Mouse (Mus musculus): ENCODE measurements at regions not wholly inside any gene's neighbourhood (a gene's known extent, or its start where the extent isn't known, plus 50 kb on each side); places are given as distances from the start of the nearest gene placed in this dataset.
A peak's percentile ranks its signal among the peaks of the same experiment; 100 is the strongest.

DNA sequence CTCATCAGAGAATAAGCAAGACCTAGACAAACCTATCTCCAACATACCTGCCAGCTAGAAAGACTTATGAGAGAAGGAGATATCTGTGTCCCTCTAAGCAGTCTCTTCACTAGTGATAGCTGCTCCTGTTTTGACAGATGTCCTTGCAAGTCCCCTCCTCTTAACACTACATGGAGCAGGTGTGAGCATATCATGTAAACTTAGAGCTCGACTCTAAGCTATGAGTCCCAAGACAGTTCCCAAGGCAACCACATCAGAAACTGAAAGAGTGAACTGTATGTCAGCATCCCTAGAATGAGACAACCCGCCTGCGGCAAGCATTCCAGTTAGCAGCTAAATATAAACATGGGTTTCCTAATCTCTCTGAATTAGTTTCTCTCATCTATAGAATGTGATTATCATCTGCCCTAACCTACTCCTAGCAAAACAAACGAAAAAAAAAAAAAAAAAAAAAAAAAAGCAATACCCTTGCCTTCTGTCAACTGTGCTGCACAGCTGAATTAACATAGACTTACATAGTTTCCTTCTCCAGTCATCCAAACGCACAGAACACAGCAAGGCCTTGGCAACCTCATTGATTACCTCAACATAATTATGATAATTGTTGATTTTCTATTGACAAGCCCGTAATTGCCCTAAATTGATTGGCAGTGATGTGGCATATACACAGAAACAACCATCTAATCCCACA is 383.4 kb downstream of the Samd5 start:
- DNase-seq = no peak

DNA sequence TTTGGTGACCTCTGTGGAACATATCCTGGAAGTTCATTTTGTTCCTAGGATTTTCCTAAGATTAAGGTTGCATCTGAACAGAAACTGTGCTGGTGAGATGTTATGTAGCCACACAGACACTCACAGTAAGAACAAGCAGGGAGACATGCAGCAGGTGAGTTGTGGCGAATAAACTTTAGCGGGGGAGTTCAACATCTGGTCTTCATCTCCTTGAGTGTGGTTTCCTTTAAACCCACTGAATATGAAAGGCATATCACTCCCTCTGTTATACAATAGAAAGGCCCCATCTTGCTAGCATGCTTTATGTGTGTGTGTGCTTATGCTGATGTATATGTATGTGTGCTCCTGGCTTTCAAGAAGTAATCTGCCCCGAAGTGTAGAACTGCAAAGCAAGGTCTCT is 387.1 kb upstream of the Sash1 start:
- no peak for DNase-seq

- peak; percentile 52 for DNase-seq
Measured at GRCm38 (mm10) chr10:9272243-9272642, 386.4 kb upstream of the Sash1 start.

- DNase-seq = no peak
Measured at GRCm38 (mm10) chr10:9265528-9265927, 379.7 kb upstream of the Sash1 start.

DNA sequence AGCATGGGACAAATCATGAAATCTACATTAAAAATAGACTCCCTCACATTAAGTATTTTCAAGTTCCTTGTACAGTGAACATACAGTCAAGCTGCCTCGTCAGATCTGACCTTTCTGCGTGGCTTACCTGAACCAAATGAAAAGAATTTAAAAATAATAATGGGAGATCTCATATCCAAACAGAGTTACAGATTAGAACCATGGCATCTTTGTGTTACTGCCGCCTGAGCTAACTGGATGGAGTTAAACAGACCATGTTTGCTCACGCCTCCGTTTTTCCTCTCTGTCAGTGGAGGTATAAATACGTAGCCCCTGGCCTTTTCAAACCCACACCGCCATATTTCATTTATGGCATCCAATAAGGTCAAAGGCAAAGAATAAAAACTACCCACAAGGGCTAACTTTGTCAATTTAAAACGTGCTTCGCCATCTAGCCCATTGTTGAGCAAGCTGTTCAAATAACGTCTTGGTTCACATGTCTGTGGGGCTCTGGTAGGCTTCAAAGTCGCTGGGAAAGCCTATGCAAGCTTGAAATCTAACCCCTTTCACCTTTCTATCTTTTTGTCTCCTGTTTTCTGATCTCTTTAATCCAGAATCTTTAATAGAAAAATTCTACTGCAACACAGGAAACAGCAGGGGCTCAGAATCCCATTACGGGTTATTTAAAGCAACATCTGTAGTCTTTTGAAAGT is 378.6 kb upstream of the Sash1 start:
- DNase-seq = no peak

DNA sequence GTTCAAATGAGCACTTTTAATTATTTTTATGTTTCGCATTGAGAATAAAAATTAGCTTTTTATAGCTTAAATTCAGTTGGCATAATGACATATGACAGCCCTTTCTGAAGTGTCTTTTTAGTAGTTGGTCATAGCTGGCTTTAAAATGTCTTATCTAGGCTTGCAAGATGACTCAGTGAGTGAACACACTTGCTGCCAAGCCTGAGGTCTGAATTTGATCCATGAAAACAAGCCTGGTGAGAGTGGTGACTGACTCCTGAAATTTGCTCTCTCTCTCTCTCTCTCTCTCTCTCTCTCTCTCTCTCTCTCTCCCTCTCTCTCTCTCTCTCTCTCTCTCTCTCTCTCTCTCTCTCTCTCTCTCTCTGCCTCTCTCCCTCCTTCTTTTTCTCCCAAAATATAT is 372.8 kb upstream of the Sash1 start:
- no peak for DNase-seq

DNA sequence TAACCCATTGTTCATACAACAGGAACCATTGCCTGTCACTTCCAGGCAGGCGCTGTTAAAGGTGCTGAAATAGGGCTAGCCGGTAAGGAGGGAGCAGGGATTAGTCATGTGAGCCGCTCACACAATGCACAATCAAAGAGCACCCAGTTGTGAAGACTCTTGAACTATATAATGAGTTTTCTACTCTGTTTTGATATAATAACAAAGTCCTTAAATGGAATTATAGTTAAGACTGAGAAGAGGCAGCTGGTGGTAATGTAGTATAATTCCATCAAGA is 367.0 kb upstream of the Sash1 start:
- no peak for DNase-seq

- DNase-seq = no peak
Measured at GRCm38 (mm10) chr10:9252120-9252940, 366.5 kb upstream of the Sash1 start.

DNA sequence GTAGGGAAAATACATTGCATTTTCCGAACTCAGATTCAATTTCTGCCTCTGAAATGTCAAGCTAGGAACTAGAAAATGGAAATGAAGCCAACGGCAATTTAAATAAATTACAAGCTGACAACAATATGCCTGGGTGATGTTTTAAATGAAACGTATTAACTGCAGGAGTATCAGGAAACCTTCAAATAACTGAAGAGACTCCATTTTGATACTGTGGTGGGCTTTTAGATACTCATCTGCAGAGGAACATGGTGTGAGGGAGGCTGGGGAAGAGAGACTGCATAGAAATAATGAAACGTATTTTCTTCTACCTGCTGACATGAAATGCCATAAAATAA is 357.4 kb upstream of the Sash1 start:
- no peak for DNase-seq

- DNase-seq = no peak
Measured at GRCm38 (mm10) chr10:9242596-9243280, 356.9 kb upstream of the Sash1 start.

DNA sequence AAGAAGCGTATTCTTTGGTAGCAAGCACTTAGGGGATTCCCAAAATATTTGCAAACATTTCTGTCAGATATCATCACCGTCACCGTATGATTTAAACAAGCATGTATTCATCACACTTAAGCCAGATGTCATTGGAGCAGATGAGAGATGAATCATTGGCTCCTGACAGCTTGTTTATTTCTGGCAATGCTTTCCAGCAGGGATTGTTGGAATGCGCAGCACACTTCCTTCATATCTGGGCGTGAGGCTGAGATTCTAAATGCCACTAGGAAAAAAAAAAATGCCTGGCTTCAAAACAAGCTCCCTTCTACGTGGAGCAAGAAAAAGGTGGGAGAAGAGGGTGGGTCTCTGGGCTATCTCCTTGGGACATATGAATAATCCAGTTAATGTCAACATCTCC is 354.1 kb upstream of the Sash1 start:
- DNase-seq = peak; percentile 29

DNA sequence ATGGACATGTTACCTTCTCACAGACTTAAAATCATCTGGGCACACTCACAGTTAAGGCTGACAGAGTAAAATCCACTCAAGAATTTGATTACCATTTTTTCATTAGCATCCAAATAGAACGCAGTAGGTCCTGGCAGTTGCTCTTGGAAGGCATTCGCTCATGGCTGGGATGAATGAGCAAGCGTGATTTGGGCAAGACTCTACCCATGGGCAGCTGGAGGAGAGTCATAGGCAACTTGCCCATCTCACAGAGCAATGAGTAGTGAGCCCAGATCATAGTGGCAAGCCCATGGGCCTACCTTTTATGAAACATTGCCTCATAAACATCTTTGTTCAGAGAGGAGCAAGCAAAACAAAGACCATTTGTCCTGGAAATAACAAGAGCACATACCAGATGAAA is 345.9 kb upstream of the Sash1 start:
- DNase-seq = no peak

DNA sequence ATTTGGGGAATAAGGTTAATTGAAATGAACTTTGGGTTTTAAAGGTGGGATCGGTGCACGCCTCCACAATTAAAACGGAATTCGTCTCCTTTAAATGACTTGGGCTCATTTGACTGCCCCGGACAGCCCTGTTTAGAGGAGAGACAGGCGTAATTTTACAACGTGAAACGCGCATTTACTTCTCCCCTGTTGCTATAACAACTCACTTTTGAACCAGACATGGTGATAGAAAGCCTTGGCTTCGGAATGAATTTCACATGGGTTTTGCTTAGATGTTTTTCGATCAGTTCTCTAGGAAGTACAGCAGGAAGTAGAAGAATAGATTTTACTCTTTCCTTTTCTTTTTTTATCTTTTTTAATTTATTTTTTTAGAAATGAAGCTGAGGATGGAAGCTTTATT is 343.2 kb upstream of the Sash1 start:
- DNase-seq = no peak

DNA sequence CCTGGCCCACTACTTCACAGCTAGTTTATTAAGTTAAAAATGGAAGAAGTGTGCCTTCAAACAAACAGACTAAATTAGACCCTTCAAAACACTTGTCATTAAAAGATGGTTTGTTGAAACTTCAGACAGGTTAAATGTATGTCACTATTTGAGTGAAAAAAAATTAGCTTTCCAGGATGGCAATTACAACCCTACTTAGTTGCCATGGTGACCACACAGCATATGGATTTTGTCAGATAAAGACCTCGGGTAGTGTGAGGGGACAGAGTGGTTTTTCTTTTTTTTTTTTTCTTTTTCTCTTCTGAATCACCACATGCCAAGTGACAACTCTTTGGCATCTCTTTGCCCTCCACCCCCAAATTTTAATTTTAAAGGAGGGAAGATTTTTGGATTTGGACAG is 341.5 kb upstream of the Sash1 start:
- no peak for DNase-seq

DNA sequence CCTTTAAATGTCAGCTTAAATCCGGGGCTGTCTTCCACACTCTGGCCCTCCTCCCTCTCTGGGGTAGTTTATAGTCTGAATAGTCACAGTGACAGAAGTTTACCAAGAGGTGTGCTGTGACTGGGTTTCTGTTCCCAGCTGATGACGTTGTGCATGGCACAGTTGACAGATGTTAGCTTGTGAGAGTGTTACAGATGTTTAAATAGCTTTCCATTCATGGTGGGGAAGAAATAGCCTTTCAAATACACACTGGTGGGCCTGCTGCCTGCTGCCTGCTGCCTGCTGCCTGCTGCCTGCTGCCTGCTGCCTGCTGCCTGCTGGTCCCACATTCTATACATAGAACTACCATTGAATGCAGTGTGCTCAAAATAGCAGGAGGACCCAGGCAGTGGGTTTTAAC is 324.8 kb upstream of the Sash1 start:
- no peak for DNase-seq

GRCm38 (mm10) chr10:9204096-9204495 is 318.2 kb upstream of the Sash1 start:
- DNase-seq = no peak

- DNase-seq = no peak
Measured at GRCm38 (mm10) chr10:9203323-9203722, 317.5 kb upstream of the Sash1 start.

DNA sequence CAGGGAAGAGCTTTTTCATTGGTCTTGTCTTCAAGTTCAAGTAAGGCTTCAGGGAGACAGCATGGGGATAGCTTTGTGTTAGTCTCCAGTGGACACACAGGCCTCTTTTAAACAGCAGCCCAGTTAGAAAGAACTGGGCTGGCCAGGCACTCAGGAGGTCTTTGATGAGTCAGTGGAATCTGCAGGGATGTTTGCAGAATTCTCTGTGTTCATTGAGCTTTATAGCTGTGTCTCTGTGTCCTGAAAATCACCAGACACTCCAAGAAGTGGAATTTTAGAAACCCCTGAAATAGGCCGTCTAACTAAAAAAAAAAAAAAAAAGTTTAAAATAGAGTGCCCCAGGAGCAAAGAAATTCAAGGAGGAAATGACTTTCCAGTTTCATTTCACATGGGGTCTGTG is 317.1 kb upstream of the Sash1 start:
- no peak for DNase-seq

- DNase-seq = peak; percentile 10
Measured at GRCm38 (mm10) chr10:9174997-9175396, 289.1 kb upstream of the Sash1 start.

DNA sequence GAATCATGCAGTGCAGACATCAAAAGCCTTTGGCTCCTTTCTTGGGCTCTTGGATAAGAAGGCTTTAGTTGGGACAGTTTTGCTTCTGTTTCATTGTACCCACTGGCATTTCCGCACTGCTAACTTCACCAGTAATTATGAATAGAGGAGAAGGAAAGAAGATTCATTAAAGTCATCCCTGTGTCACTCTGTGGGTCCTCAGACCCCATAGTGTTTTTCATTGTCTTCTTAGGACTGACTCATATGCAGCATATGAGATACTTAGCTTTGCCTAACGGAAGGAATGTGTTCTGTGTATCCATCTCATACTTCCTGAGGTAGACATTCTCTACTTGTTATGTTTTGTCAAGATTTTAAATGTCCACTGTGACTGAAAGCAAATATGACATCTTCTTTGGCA is 287.6 kb upstream of the Sash1 start:
- DNase-seq = no peak

GRCm38 (mm10) chr10:9168725-9169124 is 282.9 kb upstream of the Sash1 start:
- no peak for DNase-seq

GRCm38 (mm10) chr10:9166017-9166416 is 280.1 kb upstream of the Sash1 start:
- DNase-seq = no peak

DNA sequence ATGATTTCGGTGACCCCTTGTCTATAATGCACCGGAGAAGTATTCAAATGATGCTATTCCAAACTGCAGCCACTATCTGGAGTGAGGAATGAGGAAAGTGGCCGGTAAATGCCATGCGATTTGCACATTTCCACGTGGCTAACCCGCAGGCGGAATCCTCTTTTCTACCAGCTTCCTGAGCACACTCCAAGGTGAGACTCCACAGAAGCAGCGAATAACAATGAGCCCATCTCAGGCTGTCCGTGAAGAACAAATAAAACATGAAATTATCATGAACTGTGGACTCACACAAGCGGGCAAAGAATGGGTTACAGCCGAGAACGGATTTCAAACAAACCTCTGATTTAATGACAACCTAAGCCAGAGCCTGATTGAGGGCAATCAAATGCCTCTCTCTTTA is 279.7 kb upstream of the Sash1 start:
- no peak for DNase-seq

DNA sequence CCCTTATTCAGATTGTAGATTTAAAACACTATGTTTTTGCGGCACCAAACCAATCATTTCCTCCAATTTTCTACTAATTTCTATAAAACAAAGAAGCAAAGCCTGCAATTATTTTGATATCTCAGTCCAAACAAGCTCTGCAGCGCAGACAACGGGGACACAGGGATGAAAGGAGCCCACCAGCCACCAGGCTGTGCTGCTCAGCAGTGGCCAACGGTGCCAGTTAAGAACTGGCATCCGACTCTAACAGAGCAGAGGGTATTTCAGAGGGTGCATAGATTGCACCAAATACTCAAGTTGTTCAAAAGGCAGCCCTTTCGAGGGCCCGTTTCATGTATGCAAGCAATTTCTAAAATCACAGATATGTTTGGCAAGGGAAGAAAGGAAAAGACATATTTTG is 278.5 kb upstream of the Sash1 start:
- DNase-seq = no peak
